Mouse (Mus musculus) ovary, postnatal 10 days (tissue): ENCODE measurements around the gene Kcnj4.

Experiments
- DNase-seq: peaks from one replicate; pipeline ENCODE4 v3.0.0; 2022; ENCODE audit warnings: low spot score

Gene Kcnj4

GRCm38 (mm10) chr15:79455106-79455810, 49.8 kb downstream of the Kcnj4 start, which contains the start of gene Csnk1e:
Csnk1e (minus strand) TSS chr15:79455566.
- DNase-seq = no peak

GRCm38 (mm10) chr15:79453831-79454230, 51.2 kb downstream of the Kcnj4 start:
- no peak for DNase-seq

- DNase-seq = no peak
Measured at GRCm38 (mm10) chr15:79448041-79448440, 57.0 kb downstream of the Kcnj4 start.

GRCm38 (mm10) chr15:79445786-79446654, 59.0 kb downstream of the Kcnj4 start:
- no peak for DNase-seq

- no peak for DNase-seq
Measured at GRCm38 (mm10) chr15:79443856-79444410, 61.1 kb downstream of the Kcnj4 start.

GRCm38 (mm10) chr15:79442961-79443518, 62.0 kb downstream of the Kcnj4 start:
- DNase-seq = no peak

GRCm38 (mm10) chr15:79442257-79442611, 62.8 kb downstream of the Kcnj4 start:
- no peak for DNase-seq

GRCm38 (mm10) chr15:79441331-79442256, 63.4 kb downstream of the Kcnj4 start:
- peak; percentile 67 for DNase-seq

- DNase-seq = no peak
Measured at GRCm38 (mm10) chr15:79440651-79441330, 64.2 kb downstream of the Kcnj4 start.

- DNase-seq = no peak
Measured at GRCm38 (mm10) chr15:79440223-79440622, 64.8 kb downstream of the Kcnj4 start.

- DNase-seq = no peak
Measured at GRCm38 (mm10) chr15:79439386-79439785, 65.7 kb downstream of the Kcnj4 start.

- no peak for DNase-seq
Measured at GRCm38 (mm10) chr15:79438816-79439215, 66.2 kb downstream of the Kcnj4 start.

- no peak for DNase-seq
Measured at GRCm38 (mm10) chr15:79438209-79438810, 66.7 kb downstream of the Kcnj4 start.

- DNase-seq = no peak
Measured at GRCm38 (mm10) chr15:79437541-79438208, 67.4 kb downstream of the Kcnj4 start.

- no peak for DNase-seq
Measured at GRCm38 (mm10) chr15:79436481-79436921, 68.5 kb downstream of the Kcnj4 start.

GRCm38 (mm10) chr15:79435191-79435671, 69.8 kb downstream of the Kcnj4 start:
- no peak for DNase-seq
